Mouse (Mus musculus): Measurements from ENCODE around the gene Lamb1. TPM values are rescaled to one million over a fixed set of nuclear protein-coding genes. Genes with fewer than 3 reads are reported as not detected.
A peak's percentile ranks its signal among the peaks of the same experiment; 100 is the strongest.

The Lamb1 gene
- polyA plus RNA-seq, 1 experiment from 2014 or later = 13.6 TPM

- Histone ChIP-seq H3K27me3 (replicated peaks; ENCODE audit: control insufficient read depth, insufficient read depth, low read length) (no peaks in the 10 kb centered on the region), H3K9me3 (replicated peaks; ENCODE audit: control insufficient read depth, low read length) (no peaks in the 10 kb centered on the region), H3K4me2 (ENCODE audit: low read length) (no peak overlapping the region), H3K36me3 (ENCODE audit: control insufficient read depth, insufficient read depth, low read length) (0 out of 2 replicates have a peak, but pooled peaks cover 3% of the 10 kb centered on the region), H3K9ac (ENCODE audit: low read length) (no peak overlapping the region), H3K4me3 (ENCODE audit: low read depth, low read length) (no peak overlapping the region), H3K4me1 (ENCODE audit: control insufficient read depth, insufficient read depth, low read length) (no peaks in the 10 kb centered on the region), H3K27ac (ENCODE audit: low read depth, low read length) (no peak overlapping the region)
- ATAC-seq (no peak), DNase-seq (ENCODE audit: low spot score) (no peak)
- 83% methylated on average over 1 of the region's 1 CpGs for WGBS
Observed at GRCm38 (mm10) chr12:31321532-31321931, 56.5 kb downstream of the Lamb1 start.

- Histone ChIP-seq H3K27me3 (replicated peaks; ENCODE audit: control insufficient read depth, insufficient read depth, low read length) (no peaks in the 10 kb centered on the region), H3K9me3 (replicated peaks; ENCODE audit: control insufficient read depth, low read length) (no peaks in the 10 kb centered on the region), H3K36me3 (ENCODE audit: control insufficient read depth, insufficient read depth, low read length) (0 out of 2 replicates have a peak, but pooled peaks cover 11% of the 10 kb centered on the region), H3K4me3 (ENCODE audit: low read depth, low read length) (no peak overlapping the region), H3K4me1 (ENCODE audit: control insufficient read depth, insufficient read depth, low read length) (no peaks in the 10 kb centered on the region), H3K27ac (ENCODE audit: low read depth, low read length) (no peak overlapping the region), H3K9ac (ENCODE audit: low read length) (no peak overlapping the region), H3K4me2 (ENCODE audit: low read length) (no peak overlapping the region)
- no peak for DNase-seq (ENCODE audit: low spot score)
- WGBS = 86% methylated on average over 9 of the region's 9 CpGs
- ATAC-seq = no peak
Observed at GRCm38 (mm10) chr12:31323136-31323695, 58.2 kb downstream of the Lamb1 start.

GRCm38 (mm10) chr12:31327139-31327538, 62.1 kb downstream of the Lamb1 start:
- 94% methylated on average over 9 of the region's 9 CpGs for WGBS
- H3K4me3 ChIP-seq (ENCODE audit: low read depth, low read length) = no peak overlapping the region
- no peak for DNase-seq (ENCODE audit: low spot score)

GRCm38 (mm10) chr12:31333261-31333660, 68.2 kb downstream of the Lamb1 start:
- no peaks in the 10 kb centered on the region for H3K4me1 ChIP-seq (ENCODE audit: control insufficient read depth, insufficient read depth, low read length)
- H3K27me3 ChIP-seq (replicated peaks; ENCODE audit: control insufficient read depth, insufficient read depth, low read length) = no peaks in the 10 kb centered on the region
- DNase-seq (ENCODE audit: low spot score) (no peak), ATAC-seq (no peak)
- no peak overlapping the region for H3K4me3 ChIP-seq (ENCODE audit: low read depth, low read length)
- no peak overlapping the region for H3K9ac ChIP-seq (ENCODE audit: low read length)
- H3K27ac ChIP-seq (ENCODE audit: low read depth, low read length) = no peak overlapping the region
- H3K4me2 ChIP-seq (ENCODE audit: low read length) = no peak overlapping the region
- no peaks in the 10 kb centered on the region for H3K9me3 ChIP-seq (replicated peaks; ENCODE audit: control insufficient read depth, low read length)
- peaks cover 65% of the 10 kb centered on the region for H3K36me3 ChIP-seq (ENCODE audit: control insufficient read depth, insufficient read depth, low read length)
- 89% methylated on average over 1 of the region's 1 CpGs for WGBS

More at GRCm38 (mm10) chr12:31327139-31327538, 62.1 kb downstream of the Lamb1 start:
- no peak overlapping the region for H3K27ac ChIP-seq (ENCODE audit: low read depth, low read length)
- no peak overlapping the region for H3K9ac ChIP-seq (ENCODE audit: low read length)
- H3K27me3 ChIP-seq (replicated peaks; ENCODE audit: control insufficient read depth, insufficient read depth, low read length) = no peaks in the 10 kb centered on the region
- H3K36me3 ChIP-seq (ENCODE audit: control insufficient read depth, insufficient read depth, low read length) = peaks cover 29% of the 10 kb centered on the region; the same call in 1 of the 2 replicates
- H3K4me1 ChIP-seq (ENCODE audit: control insufficient read depth, insufficient read depth, low read length) = no peaks in the 10 kb centered on the region
- no peak overlapping the region for H3K4me2 ChIP-seq (ENCODE audit: low read length)
- no peak for ATAC-seq
- no peaks in the 10 kb centered on the region for H3K9me3 ChIP-seq (replicated peaks; ENCODE audit: control insufficient read depth, low read length)

- ATAC-seq (no peak), DNase-seq (ENCODE audit: low spot score) (no peak)
- H3K27ac ChIP-seq (ENCODE audit: low read depth, low read length) = no peak overlapping the region
- 29% methylated on average over 15 of the region's 15 CpGs for WGBS
- H3K36me3 ChIP-seq (ENCODE audit: control insufficient read depth, insufficient read depth, low read length) = peaks cover 16% of the 10 kb centered on the region
- H3K9me3 ChIP-seq (replicated peaks; ENCODE audit: control insufficient read depth, low read length) = no peaks in the 10 kb centered on the region
- H3K4me1 ChIP-seq (ENCODE audit: control insufficient read depth, insufficient read depth, low read length) = peaks cover 7% of the 10 kb centered on the region
- H3K4me2 ChIP-seq (ENCODE audit: low read length) = peak overlapping the region; percentile 92
- peak overlapping the region; percentile 90 for H3K9ac ChIP-seq (ENCODE audit: low read length)
- H3K4me3 ChIP-seq (ENCODE audit: low read depth, low read length) = peak overlapping the region; percentile 92
- H3K27me3 ChIP-seq (replicated peaks; ENCODE audit: control insufficient read depth, insufficient read depth, low read length) = no peaks in the 10 kb centered on the region
Observed at GRCm38 (mm10) chr12:31350191-31350943, 85.3 kb downstream of the Lamb1 start.

GRCm38 (mm10) chr12:31350944-31351928, 86.2 kb downstream of the Lamb1 start, which contains the start of gene Dld:
Gene Dld, minus strand, starts transcription at chr12:31351453.
- Histone ChIP-seq H3K4me1 (ENCODE audit: control insufficient read depth, insufficient read depth, low read length) (peaks cover 7% of the 10 kb centered on the region), H3K36me3 (ENCODE audit: control insufficient read depth, insufficient read depth, low read length) (peaks cover 16% of the 10 kb centered on the region), H3K4me3 (ENCODE audit: low read depth, low read length) (peak within 1 kb of the TSS; percentile 92), H3K9me3 (replicated peaks; ENCODE audit: control insufficient read depth, low read length) (no peaks in the 10 kb centered on the region), H3K4me2 (ENCODE audit: low read length) (peak within 1 kb of the TSS; percentile 92), H3K27me3 (replicated peaks; ENCODE audit: control insufficient read depth, insufficient read depth, low read length) (no peaks in the 10 kb centered on the region), H3K27ac (ENCODE audit: low read depth, low read length) (peak within 1 kb of the TSS; percentile 63; the same call in 1 of the 2 replicates), H3K9ac (ENCODE audit: low read length) (peak within 1 kb of the TSS; percentile 90)
- ATAC-seq (peak; percentile 100), DNase-seq (ENCODE audit: low spot score) (peak; percentile 98)
- 5% methylated on average over 66 of the region's 66 CpGs for WGBS

- WGBS = 44% methylated on average over 3 of the region's 3 CpGs
- ATAC-seq = no peak
- no peak overlapping the region for H3K9ac ChIP-seq (ENCODE audit: low read length)
- no peaks in the 10 kb centered on the region for H3K27me3 ChIP-seq (replicated peaks; ENCODE audit: control insufficient read depth, insufficient read depth, low read length)
- no peak overlapping the region for H3K27ac ChIP-seq (ENCODE audit: low read depth, low read length)
- H3K9me3 ChIP-seq (replicated peaks; ENCODE audit: control insufficient read depth, low read length) = no peaks in the 10 kb centered on the region
- no peaks in the 10 kb centered on the region for H3K36me3 ChIP-seq (ENCODE audit: control insufficient read depth, insufficient read depth, low read length)
- H3K4me3 ChIP-seq (ENCODE audit: low read depth, low read length) = no peak overlapping the region
- H3K4me1 ChIP-seq (ENCODE audit: control insufficient read depth, insufficient read depth, low read length) = no peaks in the 10 kb centered on the region
- no peak for DNase-seq (ENCODE audit: low spot score)
- no peak overlapping the region for H3K4me2 ChIP-seq (ENCODE audit: low read length)
Observed at GRCm38 (mm10) chr12:31366428-31366827, 101.4 kb downstream of the Lamb1 start.

GRCm38 (mm10) chr12:31367721-31368120, 102.7 kb downstream of the Lamb1 start:
- WGBS = 89% methylated on average over 5 of the region's 5 CpGs
- Histone ChIP-seq H3K9me3 (replicated peaks; ENCODE audit: control insufficient read depth, low read length) (no peaks in the 10 kb centered on the region), H3K4me3 (ENCODE audit: low read depth, low read length) (no peak overlapping the region), H3K4me1 (ENCODE audit: control insufficient read depth, insufficient read depth, low read length) (no peaks in the 10 kb centered on the region), H3K27me3 (replicated peaks; ENCODE audit: control insufficient read depth, insufficient read depth, low read length) (no peaks in the 10 kb centered on the region), H3K9ac (ENCODE audit: low read length) (no peak overlapping the region), H3K36me3 (ENCODE audit: control insufficient read depth, insufficient read depth, low read length) (no peaks in the 10 kb centered on the region), H3K4me2 (ENCODE audit: low read length) (no peak overlapping the region), H3K27ac (ENCODE audit: low read depth, low read length) (no peak overlapping the region)
- no peak for ATAC-seq
- no peak for DNase-seq (ENCODE audit: low spot score)

All from forebrain, embryonic 14.5 days (tissue).